Mouse (Mus musculus): ENCODE data around the gene Prune1. TPM values are rescaled to one million over a fixed set of nuclear protein-coding genes. Genes with fewer than 3 reads are reported as not detected.

Gene Prune1
- polyA plus RNA-seq, 1 experiment from 2014 or later = 28.2 TPM

GRCm38 (mm10) chr3:95269789-95270188 is 12.1 kb downstream of the Prune1 start:
- no peak overlapping the region for H3K27ac ChIP-seq (replicated peaks; ENCODE audit: low read depth, low read length)
- no peaks in the 10 kb centered on the region for H3K9me3 ChIP-seq (replicated peaks; ENCODE audit: control insufficient read depth, low read length)
- no peaks in the 10 kb centered on the region for H3K27me3 ChIP-seq (ENCODE audit: control insufficient read depth, insufficient read depth, low read length)
- H3K4me1 ChIP-seq (ENCODE audit: control insufficient read depth, insufficient read depth, low read length) = no peaks in the 10 kb centered on the region
- 78% methylated on average over 5 of the region's 5 CpGs for WGBS
- ATAC-seq (replicated peaks; ENCODE audit: insufficient number of reproducible peaks, low FRiP score, low TSS enrichment, low read depth) (no peak), DNase-seq (ENCODE audit: low spot score) (no peak)
- H3K36me3 ChIP-seq (replicated peaks; ENCODE audit: control insufficient read depth, insufficient read depth, low read depth, low read length) = peaks cover 5% of the 10 kb centered on the region
- H3K4me2 ChIP-seq (ENCODE audit: low read depth, low read length) = no peak overlapping the region
- H3K4me3 ChIP-seq (ENCODE audit: low read depth, low read length) = no peak overlapping the region
- no peak overlapping the region for H3K9ac ChIP-seq (replicated peaks; ENCODE audit: low read length)

GRCm38 (mm10) chr3:95267855-95268254 is 14.0 kb downstream of the Prune1 start:
- H3K27me3 ChIP-seq (ENCODE audit: control insufficient read depth, insufficient read depth, low read length) = no peaks in the 10 kb centered on the region
- H3K4me3 ChIP-seq (ENCODE audit: low read depth, low read length) = no peak overlapping the region
- H3K4me2 ChIP-seq (ENCODE audit: low read depth, low read length) = no peak overlapping the region
- no peak for ATAC-seq (replicated peaks; ENCODE audit: insufficient number of reproducible peaks, low FRiP score, low TSS enrichment, low read depth)
- H3K4me1 ChIP-seq (ENCODE audit: control insufficient read depth, insufficient read depth, low read length) = no peaks in the 10 kb centered on the region
- peaks cover 8% of the 10 kb centered on the region for H3K36me3 ChIP-seq (replicated peaks; ENCODE audit: control insufficient read depth, insufficient read depth, low read depth, low read length)
- no peak overlapping the region for H3K9ac ChIP-seq (replicated peaks; ENCODE audit: low read length)
- no peaks in the 10 kb centered on the region for H3K9me3 ChIP-seq (replicated peaks; ENCODE audit: control insufficient read depth, low read length)
- no peak for DNase-seq (ENCODE audit: low spot score)
- no peak overlapping the region for H3K27ac ChIP-seq (replicated peaks; ENCODE audit: low read depth, low read length)

GRCm38 (mm10) chr3:95266052-95266451 is 15.8 kb downstream of the Prune1 start:
- no peak overlapping the region for H3K4me3 ChIP-seq (ENCODE audit: low read depth, low read length)
- no peak for ATAC-seq (replicated peaks; ENCODE audit: insufficient number of reproducible peaks, low FRiP score, low TSS enrichment, low read depth)
- no peaks in the 10 kb centered on the region for H3K4me1 ChIP-seq (ENCODE audit: control insufficient read depth, insufficient read depth, low read length)
- no peak overlapping the region for H3K27ac ChIP-seq (replicated peaks; ENCODE audit: low read depth, low read length)
- 90% methylated on average over 3 of the region's 3 CpGs for WGBS
- no peak for DNase-seq (ENCODE audit: low spot score)
- peaks cover 8% of the 10 kb centered on the region for H3K36me3 ChIP-seq (replicated peaks; ENCODE audit: control insufficient read depth, insufficient read depth, low read depth, low read length)
- no peak overlapping the region for H3K4me2 ChIP-seq (ENCODE audit: low read depth, low read length)
- no peaks in the 10 kb centered on the region for H3K9me3 ChIP-seq (replicated peaks; ENCODE audit: control insufficient read depth, low read length)
- H3K27me3 ChIP-seq (ENCODE audit: control insufficient read depth, insufficient read depth, low read length) = no peaks in the 10 kb centered on the region
- H3K9ac ChIP-seq (replicated peaks; ENCODE audit: low read length) = no peak overlapping the region

- Histone ChIP-seq H3K9ac (replicated peaks; ENCODE audit: low read length) (no peak overlapping the region), H3K9me3 (replicated peaks; ENCODE audit: control insufficient read depth, low read length) (no peaks in the 10 kb centered on the region), H3K4me2 (ENCODE audit: low read depth, low read length) (no peak overlapping the region), H3K27ac (replicated peaks; ENCODE audit: low read depth, low read length) (no peak overlapping the region), H3K4me3 (ENCODE audit: low read depth, low read length) (no peak overlapping the region), H3K27me3 (ENCODE audit: control insufficient read depth, insufficient read depth, low read length) (no peaks in the 10 kb centered on the region), H3K4me1 (ENCODE audit: control insufficient read depth, insufficient read depth, low read length) (no peaks in the 10 kb centered on the region), H3K36me3 (replicated peaks; ENCODE audit: control insufficient read depth, insufficient read depth, low read depth, low read length) (peaks cover 8% of the 10 kb centered on the region)
- DNase-seq (ENCODE audit: low spot score) = no peak
- 84% methylated on average over 1 of the region's 1 CpGs for WGBS
- no peak for ATAC-seq (replicated peaks; ENCODE audit: insufficient number of reproducible peaks, low FRiP score, low TSS enrichment, low read depth)
Observed at GRCm38 (mm10) chr3:95264724-95265123, 17.2 kb downstream of the Prune1 start.

- H3K9me3 ChIP-seq (replicated peaks; ENCODE audit: control insufficient read depth, low read length) = no peaks in the 10 kb centered on the region
- H3K36me3 ChIP-seq (replicated peaks; ENCODE audit: control insufficient read depth, insufficient read depth, low read depth, low read length) = peaks cover 12% of the 10 kb centered on the region
- H3K27me3 ChIP-seq (ENCODE audit: control insufficient read depth, insufficient read depth, low read length) = no peaks in the 10 kb centered on the region
- H3K4me3 ChIP-seq (ENCODE audit: low read depth, low read length) = no peak overlapping the region
- H3K4me1 ChIP-seq (ENCODE audit: control insufficient read depth, insufficient read depth, low read length) = no peaks in the 10 kb centered on the region
- H3K9ac ChIP-seq (replicated peaks; ENCODE audit: low read length) = no peak overlapping the region
- no peak overlapping the region for H3K27ac ChIP-seq (replicated peaks; ENCODE audit: low read depth, low read length)
- no peak overlapping the region for H3K4me2 ChIP-seq (ENCODE audit: low read depth, low read length)
- ATAC-seq (replicated peaks; ENCODE audit: insufficient number of reproducible peaks, low FRiP score, low TSS enrichment, low read depth) (0 out of 2 replicates have a peak, but pooled peaks have one; percentile 67), DNase-seq (ENCODE audit: low spot score) (peak; percentile 66)
- WGBS = 39% methylated on average over 11 of the region's 11 CpGs
Observed at GRCm38 (mm10) chr3:95263089-95263739, 18.7 kb downstream of the Prune1 start.

GRCm38 (mm10) chr3:95261975-95262374 is 19.9 kb downstream of the Prune1 start:
- Histone ChIP-seq H3K27ac (replicated peaks; ENCODE audit: low read depth, low read length) (no peak overlapping the region), H3K4me1 (ENCODE audit: control insufficient read depth, insufficient read depth, low read length) (no peaks in the 10 kb centered on the region), H3K4me2 (ENCODE audit: low read depth, low read length) (no peak overlapping the region), H3K9ac (replicated peaks; ENCODE audit: low read length) (no peak overlapping the region), H3K36me3 (replicated peaks; ENCODE audit: control insufficient read depth, insufficient read depth, low read depth, low read length) (peaks cover 13% of the 10 kb centered on the region), H3K4me3 (ENCODE audit: low read depth, low read length) (no peak overlapping the region), H3K9me3 (replicated peaks; ENCODE audit: control insufficient read depth, low read length) (no peaks in the 10 kb centered on the region), H3K27me3 (ENCODE audit: control insufficient read depth, insufficient read depth, low read length) (no peaks in the 10 kb centered on the region)
- no peak for ATAC-seq (replicated peaks; ENCODE audit: insufficient number of reproducible peaks, low FRiP score, low TSS enrichment, low read depth)
- DNase-seq (ENCODE audit: low spot score) = no peak
- 86% methylated on average over 4 of the region's 4 CpGs for WGBS

GRCm38 (mm10) chr3:95256931-95257330 is 24.9 kb downstream of the Prune1 start:
- no peak overlapping the region for H3K9ac ChIP-seq (replicated peaks; ENCODE audit: low read length)
- peaks cover 12% of the 10 kb centered on the region for H3K36me3 ChIP-seq (replicated peaks; ENCODE audit: control insufficient read depth, insufficient read depth, low read depth, low read length)
- ATAC-seq (replicated peaks; ENCODE audit: insufficient number of reproducible peaks, low FRiP score, low TSS enrichment, low read depth) = no peak
- DNase-seq (ENCODE audit: low spot score) = no peak
- no peaks in the 10 kb centered on the region for H3K27me3 ChIP-seq (ENCODE audit: control insufficient read depth, insufficient read depth, low read length)
- no peaks in the 10 kb centered on the region for H3K4me1 ChIP-seq (ENCODE audit: control insufficient read depth, insufficient read depth, low read length)
- 86% methylated on average over 5 of the region's 5 CpGs for WGBS
- H3K4me2 ChIP-seq (ENCODE audit: low read depth, low read length) = no peak overlapping the region
- no peak overlapping the region for H3K4me3 ChIP-seq (ENCODE audit: low read depth, low read length)
- H3K27ac ChIP-seq (replicated peaks; ENCODE audit: low read depth, low read length) = no peak overlapping the region
- H3K9me3 ChIP-seq (replicated peaks; ENCODE audit: control insufficient read depth, low read length) = no peaks in the 10 kb centered on the region

GRCm38 (mm10) chr3:95250783-95251424 is 31.0 kb downstream of the Prune1 start, which contains the start of gene Bnipl:
Gene Bnipl, minus strand, starts transcription at chr3:95251193.
- peak; percentile 62; the same call in 1 of the 2 replicates for ATAC-seq (replicated peaks; ENCODE audit: insufficient number of reproducible peaks, low FRiP score, low TSS enrichment, low read depth)
- WGBS = 54% methylated on average over 7 of the region's 7 CpGs

More at GRCm38 (mm10) chr3:95250783-95251424, 31.0 kb downstream of the Prune1 start, which contains the start of gene Bnipl:
- no peaks in the 10 kb centered on the region for H3K9me3 ChIP-seq (replicated peaks; ENCODE audit: control insufficient read depth, low read length)
- H3K4me3 ChIP-seq (ENCODE audit: low read depth, low read length) = no peak within 1 kb of the TSS
- H3K9ac ChIP-seq (replicated peaks; ENCODE audit: low read length) = no peak within 1 kb of the TSS
- DNase-seq (ENCODE audit: low spot score) = no peak
- no peak within 1 kb of the TSS for H3K4me2 ChIP-seq (ENCODE audit: low read depth, low read length)
- H3K36me3 ChIP-seq (replicated peaks; ENCODE audit: control insufficient read depth, insufficient read depth, low read depth, low read length) = no peaks in the 10 kb centered on the region; the same call in 1 of the 2 replicates
- no peaks in the 10 kb centered on the region for H3K27me3 ChIP-seq (ENCODE audit: control insufficient read depth, insufficient read depth, low read length)
- no peaks in the 10 kb centered on the region for H3K4me1 ChIP-seq (ENCODE audit: control insufficient read depth, insufficient read depth, low read length)
- H3K27ac ChIP-seq (replicated peaks; ENCODE audit: low read depth, low read length) = no peak within 1 kb of the TSS

Measured in embryonic facial prominence, embryonic 11.5 days (tissue).